Mouse (Mus musculus) embryonic facial prominence, embryonic 10.5 days (tissue): ENCODE data around the gene Dync1li1. TPM values are rescaled to one million over a fixed set of nuclear protein-coding genes. Genes with fewer than 3 reads are reported as not detected.

Experiments
- DNase-seq: peaks from one replicate; pipeline ENCODE4 v3.0.0-alpha.2; 2017; ENCODE audit warnings: low spot score
- H3K27ac ChIP-seq: fragments of 300-500 bp; sonication (generic); replicated peaks from 2 replicates; pipeline ENCODE4 v1.5.1; 2016; ENCODE audit warnings: mild to moderate bottlenecking
- H3K27me3 ChIP-seq: fragments of 300-500 bp; sonication (generic); replicated peaks from 2 replicates; pipeline ENCODE4 v1.6.1; 2016; ENCODE audit warnings: low read depth, mild to moderate bottlenecking; ENCODE audit not compliant: poor library complexity, severe bottlenecking
- H3K36me3 ChIP-seq: fragments of 300-500 bp; sonication (generic); replicated peaks from 2 replicates; pipeline ENCODE4 v1.6.1; 2016; ENCODE audit warnings: mild to moderate bottlenecking, moderate library complexity
- H3K4me1 ChIP-seq: fragments of 300-500 bp; sonication (generic); 2 replicates; pipeline ENCODE4 v1.6.1; 2016
- H3K4me3 ChIP-seq: fragments of 300-500 bp; sonication (generic); 2 replicates; pipeline ENCODE4 v1.5.1; 2016; ENCODE audit warnings: mild to moderate bottlenecking, moderate library complexity
- H3K9me3 ChIP-seq: fragments of 300-500 bp; sonication (generic); 2 replicates; pipeline ENCODE4 v1.6.1; 2016; ENCODE audit warnings: mild to moderate bottlenecking
- WGBS: fragments of 180-500 bp; shearing (Covaris S2); methylation state at CpG from one replicate; pipeline ENCODE4 v1.1.7; 2016; 5-methylcytosine and 5-hydroxymethylcytosine counted together
- polyA plus RNA-seq: library from polyadenylated mRNA; unstranded; fragments of >200 nt; fragmentation: Nextera tagmentation; extraction: Ambion mirVana; gene quantifications from 2 replicates; pipeline ENCODE4 v1.2.1, GENCODE M21; 2016

The Dync1li1 gene
- polyA plus RNA-seq, 1 experiment from 2014 or later, result 84.4 TPM

DNA sequence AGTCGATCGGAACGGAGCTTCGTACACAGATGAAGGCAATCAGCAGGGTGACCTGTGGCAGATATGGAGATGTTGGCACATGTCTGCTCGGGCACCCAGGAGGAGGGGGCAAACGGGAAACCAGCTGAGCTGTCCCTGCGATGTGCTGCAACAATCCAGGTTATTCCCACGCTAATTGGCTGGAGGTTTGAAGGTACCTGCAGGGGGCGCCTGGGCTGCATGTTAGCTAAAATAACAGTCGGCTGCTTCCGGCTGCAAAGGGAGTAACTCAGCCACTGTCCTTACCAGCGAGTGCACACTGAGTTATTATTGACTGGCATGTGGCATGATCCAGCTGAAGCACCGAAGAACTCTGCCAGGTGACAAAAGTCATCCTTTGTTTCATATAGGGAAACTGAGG lies 74.8 kb downstream of the Dync1li1 start:
- peaks cover 67% of the 10 kb centered on the region for H3K36me3 ChIP-seq
- H3K27ac ChIP-seq, result no peak overlapping the region
- H3K4me1 ChIP-seq, result peaks cover 22% of the 10 kb centered on the region
- no peaks in the 10 kb centered on the region for H3K9me3 ChIP-seq
- H3K4me3 ChIP-seq, result no peak overlapping the region
- 69% methylated on average over 13 of the region's 13 CpGs for WGBS
- DNase-seq, result peak; percentile 65
- H3K27me3 ChIP-seq, result no peaks in the 10 kb centered on the region

DNA sequence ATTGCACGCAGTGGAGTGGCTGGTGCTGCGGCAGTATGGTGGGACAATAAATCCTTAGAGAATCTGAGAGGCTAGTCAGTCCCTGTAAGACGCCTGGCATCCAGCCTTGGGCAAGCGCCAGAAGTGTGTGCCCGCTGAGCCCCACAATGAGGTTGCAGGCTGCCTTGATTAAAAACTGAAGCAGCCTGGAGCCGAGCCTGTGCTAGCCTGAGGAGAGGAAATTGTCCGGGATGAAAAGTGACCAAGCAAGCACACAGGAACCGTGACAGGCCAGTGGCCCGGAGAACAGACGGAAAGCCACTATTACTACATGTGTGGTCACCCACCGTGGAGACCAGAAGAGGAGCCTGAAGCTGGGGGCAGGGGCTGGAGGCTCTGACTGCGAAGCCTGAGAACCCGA lies 78.4 kb downstream of the Dync1li1 start:
- H3K36me3 ChIP-seq, result peaks cover 53% of the 10 kb centered on the region
- WGBS, result 62% methylated on average over 13 of the region's 13 CpGs
- no peaks in the 10 kb centered on the region for H3K9me3 ChIP-seq
- DNase-seq, result peak; percentile 46
- H3K4me1 ChIP-seq, result peaks cover 25% of the 10 kb centered on the region
- H3K27ac ChIP-seq, result peak overlapping the region; percentile 82
- H3K27me3 ChIP-seq, result no peaks in the 10 kb centered on the region
- no peak overlapping the region for H3K4me3 ChIP-seq

DNA sequence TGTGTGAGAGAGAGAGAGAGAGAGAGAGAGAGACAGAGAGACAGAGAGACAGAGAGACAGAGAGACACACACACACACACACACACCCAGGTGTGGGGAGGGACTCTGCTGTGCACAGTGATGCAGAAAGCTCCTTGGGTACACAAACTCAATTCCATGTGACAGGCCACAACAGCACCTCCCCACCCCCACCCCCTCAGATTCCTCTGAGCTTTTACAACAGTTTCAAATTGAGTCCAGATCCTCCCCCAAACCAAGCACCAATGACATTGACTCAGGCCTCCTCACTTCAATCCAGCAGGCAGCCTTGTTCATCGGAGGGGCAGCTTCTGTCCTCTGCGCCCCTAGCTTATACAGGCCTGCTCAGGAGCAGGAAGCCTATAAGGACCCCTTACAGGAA lies 78.9 kb downstream of the Dync1li1 start:
- peak overlapping the region; percentile 82 for H3K27ac ChIP-seq

DNA sequence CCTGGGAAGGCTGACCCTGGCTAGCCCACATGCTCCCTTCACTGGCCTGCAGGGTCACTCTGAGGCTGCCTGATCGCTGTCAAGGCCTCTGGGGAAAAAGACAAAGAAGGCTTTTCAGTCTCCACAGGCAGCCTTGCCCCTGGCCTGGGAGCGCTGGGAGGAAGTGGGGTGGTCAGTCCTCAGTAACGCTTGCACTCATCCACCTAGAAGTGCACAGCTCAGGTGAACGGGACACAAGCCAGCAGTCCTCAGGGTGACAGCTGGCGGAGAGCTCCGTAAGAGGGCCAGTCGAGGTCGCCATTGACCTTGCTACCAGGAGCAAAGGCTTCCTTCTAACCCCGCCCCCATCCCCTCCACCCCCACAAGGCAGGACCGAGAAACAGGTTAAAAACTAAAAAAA lies 79.5 kb downstream of the Dync1li1 start:
- 0 out of 2 replicates have a peak overlapping the region, but pooled peaks have one; percentile 1 for H3K4me3 ChIP-seq
- H3K27ac ChIP-seq, result peak overlapping the region; percentile 82
- peaks cover 54% of the 10 kb centered on the region for H3K36me3 ChIP-seq
- no peaks in the 10 kb centered on the region for H3K27me3 ChIP-seq
- peaks cover 25% of the 10 kb centered on the region for H3K4me1 ChIP-seq
- WGBS, result 39% methylated on average over 10 of the region's 10 CpGs
- H3K9me3 ChIP-seq, result no peaks in the 10 kb centered on the region
- DNase-seq, result peak; percentile 43

More for the DNA sequence above, 78.9 kb downstream of the Dync1li1 start:
- Histone ChIP-seq H3K36me3 (peaks cover 54% of the 10 kb centered on the region), H3K4me1 (peaks cover 25% of the 10 kb centered on the region), H3K4me3 (0 out of 2 replicates have a peak overlapping the region, but pooled peaks have one; percentile 1), H3K27me3 (no peaks in the 10 kb centered on the region), H3K9me3 (no peaks in the 10 kb centered on the region)
- DNase-seq, result peak; percentile 60
- 52% methylated on average over 2 of the region's 2 CpGs for WGBS

DNA sequence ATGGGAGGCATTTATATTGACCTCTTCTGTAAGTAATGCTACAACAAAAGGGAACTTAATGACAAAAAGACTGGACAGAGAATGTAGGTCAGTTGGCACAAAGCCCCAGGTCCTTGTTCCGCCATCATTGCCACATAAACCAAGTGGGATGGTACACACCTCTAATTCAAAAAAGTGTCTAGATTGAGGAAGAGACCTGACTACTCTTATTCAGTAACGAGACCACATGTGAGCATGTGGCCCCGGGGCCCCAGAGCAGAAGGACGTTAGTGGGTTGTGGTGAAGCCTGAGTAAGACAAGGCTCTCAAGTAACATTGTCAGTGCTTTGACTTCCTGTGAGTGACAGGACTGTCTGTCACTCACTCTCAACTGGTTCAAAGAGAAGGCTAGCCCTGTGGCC lies 81.6 kb downstream of the Dync1li1 start:
- H3K36me3 ChIP-seq, result peaks cover 54% of the 10 kb centered on the region
- peaks cover 40% of the 10 kb centered on the region for H3K4me1 ChIP-seq
- no peaks in the 10 kb centered on the region for H3K9me3 ChIP-seq
- no peak overlapping the region for H3K27ac ChIP-seq
- no peak overlapping the region for H3K4me3 ChIP-seq
- no peak for DNase-seq
- WGBS, result 79% methylated on average over 4 of the region's 4 CpGs
- H3K27me3 ChIP-seq, result no peaks in the 10 kb centered on the region

DNA sequence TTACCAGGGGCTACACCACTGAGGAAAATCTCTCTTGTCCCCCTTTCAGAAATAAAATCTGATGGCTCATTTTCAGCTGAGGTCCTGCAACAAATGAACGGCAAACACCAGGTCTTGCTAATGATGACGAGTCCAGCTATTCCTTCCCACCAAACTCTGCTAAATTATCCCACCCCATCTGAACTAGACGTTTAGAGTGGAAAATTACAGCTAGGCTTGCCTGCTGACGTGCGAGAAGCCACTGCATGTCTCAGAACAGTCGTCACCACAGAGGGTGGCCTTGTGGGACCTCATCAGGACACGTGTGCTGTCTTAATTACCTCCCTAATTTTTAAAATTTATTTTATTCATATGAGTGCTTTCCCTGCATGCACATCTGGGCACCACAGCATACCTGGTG lies 83.0 kb downstream of the Dync1li1 start:
- no peaks in the 10 kb centered on the region for H3K9me3 ChIP-seq
- 89% methylated on average over 7 of the region's 7 CpGs for WGBS
- peaks cover 51% of the 10 kb centered on the region for H3K4me1 ChIP-seq
- H3K27ac ChIP-seq, result no peak overlapping the region
- no peak for DNase-seq
- no peak overlapping the region for H3K4me3 ChIP-seq
- peaks cover 43% of the 10 kb centered on the region for H3K36me3 ChIP-seq
- no peaks in the 10 kb centered on the region for H3K27me3 ChIP-seq

Other genes starting within 250 kb of the Dync1li1 start
- 0.10 TPM in 1 of 2 replicates, not detected in the other for gene Ccr4, start 183.9 kb upstream of the Dync1li1 start, polyA plus RNA-seq
- gene C130032M10Rik, start 173.1 kb upstream of the Dync1li1 start, polyA plus RNA-seq, result 1.0 and 1.2 TPM in 2 replicates
- gene Trim71, start 124.4 kb upstream of the Dync1li1 start, polyA plus RNA-seq, result 7.8 and 9.4 TPM in 2 replicates
- 73.2 and 74.3 TPM in 2 replicates for gene Cnot10, start 48.6 kb upstream of the Dync1li1 start, polyA plus RNA-seq
- gene Cmtm6, start 42.3 kb downstream of the Dync1li1 start, polyA plus RNA-seq, result 29.5 and 32.8 TPM in 2 replicates
- 88.0 and 93.2 TPM in 2 replicates for gene Cmtm7, start 93.1 kb downstream of the Dync1li1 start, polyA plus RNA-seq
- 21.3 and 26.4 TPM in 2 replicates for gene Cmtm8, start 155.4 kb downstream of the Dync1li1 start, polyA plus RNA-seq
- 14.8 and 15.2 TPM in 2 replicates for gene Gpd1l, start 245.2 kb downstream of the Dync1li1 start, polyA plus RNA-seq